Mouse (Mus musculus): Measurements from ENCODE around the gene St3gal2. TPM values are rescaled to one million over a fixed set of nuclear protein-coding genes. Genes with fewer than 3 reads are reported as not detected.
"Not testable (repeated sequence)": the region's sequence is repeated elsewhere in the genome, so short reads cannot be mapped to it uniquely, and the experiment has no call there.

The St3gal2 gene
- total and polyA plus RNA-seq, 3 experiments: 16.9 to 44.5 (median 17.0) TPM

- H3K27me3 ChIP-seq (replicated peaks): no peaks in the 10 kb centered on the region
- H3K9me3 ChIP-seq (replicated peaks; ENCODE audit: low read length): peaks cover 2% of the 10 kb centered on the region
- peaks cover 18% of the 10 kb centered on the region for H3K79me2 ChIP-seq (replicated peaks; ENCODE audit: control insufficient read depth, extremely low read depth, insufficient read depth, poor library complexity, severe bottlenecking)
- no peak for TF ChIP-seq MYC (IDR thresholded peaks at IDR 0.05; ENCODE audit: low read depth, low read length)
- TF ChIP-seq IRF4 (IDR thresholded peaks at IDR 0.05; ENCODE audit: low read depth, low read length): no peak
- no peak for TF ChIP-seq RAD21 (IDR thresholded peaks at IDR 0.05; ENCODE audit: low read depth, low read length)
- no peak for TF ChIP-seq CTCF (conservative IDR thresholded peaks at IDR 0.05 in 1 of 2, IDR thresholded peaks at IDR 0.05 in 1 of 2; ENCODE audit: low read depth in 2 of 2, low read length in 2 of 2)
- no peak for TF ChIP-seq PAX5 (IDR thresholded peaks at IDR 0.05; ENCODE audit: low read length)
- no peak for TF ChIP-seq JUN (IDR thresholded peaks at IDR 0.05; ENCODE audit: insufficient read depth, low read depth, low read length)
- no peak for TF ChIP-seq POLR2A (IDR thresholded peaks at IDR 0.05; ENCODE audit: low read depth, low read length)
- TF ChIP-seq E2F4 (IDR thresholded peaks at IDR 0.05; ENCODE audit: insufficient replicate concordance, low read depth, low read length): no peak
- TF ChIP-seq ZC3H11A (IDR thresholded peaks at IDR 0.05; ENCODE audit: low read depth, low read length): no peak
- no peak for TF ChIP-seq ZMIZ1 (IDR thresholded peaks at IDR 0.05; ENCODE audit: low read depth, low read length)
- TF ChIP-seq USF2 (conservative IDR thresholded peaks at IDR 0.05; ENCODE audit: low read depth, low read length): no peak
- H3K36me3 ChIP-seq (replicated peaks in 1 of 2; ENCODE audit: control insufficient read depth in 1 of 2, insufficient read depth in 1 of 2, low read length in 1 of 2): peaks cover 60 to 78% of the 10 kb centered on the region in 2 experiments
- no peak overlapping the region for H3K27ac ChIP-seq (ENCODE audit: insufficient read depth, low read depth)
- H3K4me1 ChIP-seq (ENCODE audit: control insufficient read depth in 1 of 2, insufficient read depth in 2 of 2): peaks cover 10 to 38% of the 10 kb centered on the region in 2 experiments
- H3K4me2 ChIP-seq (ENCODE audit: insufficient read depth, low read depth, poor library complexity, severe bottlenecking): no peak overlapping the region
- dilution Hi-C loops (cut with MboI; ENCODE audit: extremely low pct_ligation_motif_present, extremely low pct_unique_long_range_greater_than_20kb, low sequenced_read_pairs): no loop called here
- in situ Hi-C loops (cut with MboI; ENCODE audit: low pct_ligation_motif_present, low pct_unique_long_range_greater_than_20kb, low sequenced_read_pairs): no loop called here
- DNase-seq (ENCODE audit: extremely low read depth): no peak
- no peak overlapping the region for H3K9ac ChIP-seq (ENCODE audit: insufficient read depth, low read depth)
- no peak overlapping the region for H3K4me3 ChIP-seq (replicated peaks in 1 of 3; ENCODE audit: low read depth in 2 of 3, low read length in 2 of 3, poor library complexity in 1 of 3)
Measured at GRCm38 (mm10) chr8:110958135-110958534, 38.4 kb downstream of the St3gal2 start.

GRCm38 (mm10) chr8:110958553-110958952 lies 38.8 kb downstream of the St3gal2 start:
- H3K4me1 ChIP-seq (ENCODE audit: control insufficient read depth in 1 of 2, insufficient read depth in 2 of 2): peaks cover 10 to 37% of the 10 kb centered on the region in 2 experiments
- H3K4me2 ChIP-seq (ENCODE audit: insufficient read depth, low read depth, poor library complexity, severe bottlenecking); H3K27ac ChIP-seq (ENCODE audit: insufficient read depth, low read depth); H3K9ac ChIP-seq (ENCODE audit: insufficient read depth, low read depth); in situ Hi-C loops (cut with MboI; ENCODE audit: low pct_ligation_motif_present, low pct_unique_long_range_greater_than_20kb, low sequenced_read_pairs); H3K9me3 ChIP-seq (replicated peaks; ENCODE audit: low read length); H3K27me3 ChIP-seq (replicated peaks); dilution Hi-C loops (cut with MboI; ENCODE audit: extremely low pct_ligation_motif_present, extremely low pct_unique_long_range_greater_than_20kb, low sequenced_read_pairs); H3K4me3 ChIP-seq (replicated peaks in 1 of 3; ENCODE audit: low read depth in 2 of 3, low read length in 2 of 3, poor library complexity in 1 of 3): not testable (repeated sequence)
- DNase-seq (ENCODE audit: extremely low read depth): peak; percentile 28
- peaks cover 63 to 79% of the 10 kb centered on the region in 2 experiments for H3K36me3 ChIP-seq (replicated peaks in 1 of 2; ENCODE audit: control insufficient read depth in 1 of 2, insufficient read depth in 1 of 2, low read length in 1 of 2)
- TF ChIP-seq SMC3 (IDR thresholded peaks at IDR 0.05; ENCODE audit: low read depth, low read length): peak; percentile 25
- peak; percentile 8 for TF ChIP-seq RAD21 (IDR thresholded peaks at IDR 0.05; ENCODE audit: low read depth, low read length)
- TF ChIP-seq CTCF (conservative IDR thresholded peaks at IDR 0.05 in 1 of 2, IDR thresholded peaks at IDR 0.05 in 1 of 2; ENCODE audit: low read depth in 2 of 2, low read length in 2 of 2): peak in 1 of 2 experiments; percentile 53; a peak in 2 of 4 replicates
- H3K79me2 ChIP-seq (replicated peaks; ENCODE audit: control insufficient read depth, extremely low read depth, insufficient read depth, poor library complexity, severe bottlenecking): peaks cover 17% of the 10 kb centered on the region

GRCm38 (mm10) chr8:110959071-110959780 lies 39.5 kb downstream of the St3gal2 start:
- H3K4me3 ChIP-seq (replicated peaks in 1 of 3; ENCODE audit: low read depth in 2 of 3, low read length in 2 of 3, poor library complexity in 1 of 3): no peak overlapping the region
- no peak overlapping the region for H3K27ac ChIP-seq (ENCODE audit: insufficient read depth, low read depth)
- H3K27me3 ChIP-seq (replicated peaks): no peaks in the 10 kb centered on the region
- H3K9me3 ChIP-seq (replicated peaks; ENCODE audit: low read length): no peaks in the 10 kb centered on the region
- H3K9ac ChIP-seq (ENCODE audit: insufficient read depth, low read depth): no peak overlapping the region
- DNase-seq (ENCODE audit: extremely low read depth): no peak
- TF ChIP-seq ZKSCAN1 (IDR thresholded peaks at IDR 0.05; ENCODE audit: borderline replicate concordance, low read depth, low read length): no peak
- TF ChIP-seq UBTF (IDR thresholded peaks at IDR 0.05; ENCODE audit: low read depth, low read length): no peak
- TF ChIP-seq MEF2A (IDR thresholded peaks at IDR 0.05; ENCODE audit: borderline replicate concordance, low read depth, low read length): no peak
- no peak for TF ChIP-seq POLR2AphosphoS2 (IDR thresholded peaks at IDR 0.05; ENCODE audit: low read depth, low read length)
- no peak for TF ChIP-seq CTCF (conservative IDR thresholded peaks at IDR 0.05 in 1 of 2, IDR thresholded peaks at IDR 0.05 in 1 of 2; ENCODE audit: low read depth in 2 of 2, low read length in 2 of 2)
- TF ChIP-seq BHLHE40 (IDR thresholded peaks at IDR 0.05; ENCODE audit: low read depth, low read length): no peak
- TF ChIP-seq JUN (IDR thresholded peaks at IDR 0.05; ENCODE audit: insufficient read depth, low read depth, low read length): no peak
- no peak for TF ChIP-seq USF1 (IDR thresholded peaks at IDR 0.05; ENCODE audit: low read depth, low read length)
- no peak for TF ChIP-seq ZC3H11A (IDR thresholded peaks at IDR 0.05; ENCODE audit: low read depth, low read length)
- no peak for TF ChIP-seq CHD1 (IDR thresholded peaks at IDR 0.05; ENCODE audit: low read depth, low read length)
- TF ChIP-seq MAFK (IDR thresholded peaks at IDR 0.05; ENCODE audit: insufficient replicate concordance, low read length): no peak
- TF ChIP-seq KAT2A (IDR thresholded peaks at IDR 0.05; ENCODE audit: insufficient replicate concordance, low read length): no peak
- peaks cover 13% of the 10 kb centered on the region for H3K79me2 ChIP-seq (replicated peaks; ENCODE audit: control insufficient read depth, extremely low read depth, insufficient read depth, poor library complexity, severe bottlenecking)
- H3K36me3 ChIP-seq (replicated peaks in 1 of 2; ENCODE audit: control insufficient read depth in 1 of 2, insufficient read depth in 1 of 2, low read length in 1 of 2): peaks cover 58 to 81% of the 10 kb centered on the region in 2 experiments
- dilution Hi-C loops (cut with MboI; ENCODE audit: extremely low pct_ligation_motif_present, extremely low pct_unique_long_range_greater_than_20kb, low sequenced_read_pairs): no loop called here
- no peak overlapping the region for H3K4me2 ChIP-seq (ENCODE audit: insufficient read depth, low read depth, poor library complexity, severe bottlenecking)
- peaks cover 10 to 32% of the 10 kb centered on the region in 2 experiments for H3K4me1 ChIP-seq (ENCODE audit: control insufficient read depth in 1 of 2, insufficient read depth in 2 of 2)
- in situ Hi-C loops (cut with MboI; ENCODE audit: low pct_ligation_motif_present, low pct_unique_long_range_greater_than_20kb, low sequenced_read_pairs): no loop called here
